Mouse (Mus musculus) embryonic facial prominence, embryonic 15.5 days (tissue): ENCODE measurements around the gene Bspry. TPM values are rescaled to one million over a fixed set of nuclear protein-coding genes. Genes with fewer than 3 reads are reported as not detected.
"Not testable (repeated sequence)": the region's sequence is repeated elsewhere in the genome, so short reads cannot be mapped to it uniquely, and the experiment has no call there.

Source experiments
- ATAC-seq: fragments of 200-750 bp; cut with Nextera tagmentation; 2 replicates; pipeline ENCODE4 v1.8.0; 2017; ENCODE audit warnings: low read depth, moderate TSS enrichment; ENCODE audit not compliant: insufficient number of reproducible peaks, low FRiP score, low TSS enrichment
- H3K27ac ChIP-seq: fragments of 300-500 bp; sonication (generic); replicated peaks from 2 replicates; pipeline ENCODE4 v1.5.1; 2015; ENCODE audit warnings: mild to moderate bottlenecking, inconsistent platforms
- H3K27me3 ChIP-seq: fragments of 300-500 bp; sonication (generic); 2 replicates; pipeline ENCODE4 v1.6.1; 2015; ENCODE audit warnings: inconsistent platforms
- H3K36me3 ChIP-seq: fragments of 300-500 bp; sonication (generic); 2 replicates; pipeline ENCODE4 v1.6.1; 2015; ENCODE audit warnings: mild to moderate bottlenecking, inconsistent platforms
- H3K4me1 ChIP-seq: fragments of 300-500 bp; sonication (generic); 2 replicates; pipeline ENCODE4 v1.6.1; 2015; ENCODE audit warnings: inconsistent platforms
- H3K4me2 ChIP-seq: fragments of 300-500 bp; sonication (generic); replicated peaks from 2 replicates; pipeline ENCODE4 v1.6.1; 2015; ENCODE audit warnings: mild to moderate bottlenecking, inconsistent platforms
- H3K4me3 ChIP-seq: fragments of 300-500 bp; sonication (generic); replicated peaks from 2 replicates; pipeline ENCODE4 v1.5.1; 2015; ENCODE audit warnings: mild to moderate bottlenecking, inconsistent platforms
- H3K9ac ChIP-seq: fragments of 300-500 bp; sonication (generic); 2 replicates; pipeline ENCODE4 v1.6.1; 2015; ENCODE audit warnings: inconsistent platforms
- H3K9me3 ChIP-seq: fragments of 300-500 bp; sonication (generic); replicated peaks from 2 replicates; pipeline ENCODE4 v1.6.1; 2016; ENCODE audit warnings: inconsistent platforms
- WGBS: fragments of 180-500 bp; shearing (Covaris S2); methylation state at CpG from one replicate; pipeline ENCODE4 v1.1.7; 2015; 5-methylcytosine and 5-hydroxymethylcytosine counted together
- polyA plus RNA-seq: library from polyadenylated mRNA; unstranded; fragments of >200 nt; fragmentation: Nextera tagmentation; extraction: Ambion mirVana; gene quantifications from 2 replicates; pipeline ENCODE4 v1.2.1, GENCODE M21; 2015

The Bspry gene
- polyA plus RNA-seq, 1 experiment from 2014 or later: 16.3 TPM

DNA sequence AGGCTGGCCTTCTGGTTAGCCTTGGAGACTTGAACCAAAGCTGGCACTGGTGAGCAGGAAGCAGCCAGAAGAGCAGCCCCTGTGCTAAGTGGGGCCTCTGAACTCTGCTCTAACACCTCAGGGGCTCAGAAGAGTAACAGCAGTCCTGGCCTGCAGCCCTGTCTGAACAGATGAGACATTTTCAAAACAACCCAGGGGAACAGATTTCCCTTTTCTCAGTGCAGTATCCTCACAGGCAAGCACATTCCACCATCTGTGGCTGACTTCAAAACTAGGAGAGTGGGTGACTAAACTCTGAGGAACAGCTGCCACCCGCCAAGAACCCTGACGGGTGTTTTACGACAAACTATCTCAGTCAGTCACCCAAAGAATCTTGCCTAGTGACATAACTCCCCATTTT is 20.8 kb upstream of the Bspry start:
- no peak overlapping the region for H3K4me2 ChIP-seq
- 52% methylated on average over 3 of the region's 3 CpGs for WGBS
- 0 out of 2 replicates have a peak overlapping the region, but pooled peaks have one; percentile 7 for H3K27ac ChIP-seq
- H3K27me3 ChIP-seq: no peaks in the 10 kb centered on the region
- ATAC-seq: no peak
- H3K9ac ChIP-seq: no peak overlapping the region
- peaks cover 3% of the 10 kb centered on the region; the same call in 1 of the 2 replicates for H3K36me3 ChIP-seq
- H3K9me3 ChIP-seq: no peaks in the 10 kb centered on the region
- 0 out of 2 replicates have a peak, but pooled peaks cover 11% of the 10 kb centered on the region for H3K4me1 ChIP-seq
- no peak overlapping the region for H3K4me3 ChIP-seq

DNA sequence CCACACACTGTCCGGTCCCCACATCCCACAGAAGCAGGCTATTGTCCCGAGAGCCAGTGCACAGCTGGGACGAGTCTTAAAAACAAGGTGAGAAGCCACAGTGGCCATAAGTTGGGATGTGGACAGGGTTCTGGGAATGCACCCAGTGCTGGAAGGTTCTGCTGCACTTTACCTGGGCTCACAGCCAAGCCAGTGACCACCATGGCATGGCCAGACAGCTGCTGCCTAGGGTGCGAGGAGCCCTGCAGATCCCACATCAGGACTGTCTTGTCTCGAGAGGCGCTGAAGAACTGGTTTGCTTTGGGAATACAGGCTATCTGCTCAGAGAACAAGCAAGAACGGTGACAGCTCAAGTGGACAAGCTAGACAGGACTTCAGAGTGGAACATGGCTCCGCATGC is 19.5 kb upstream of the Bspry start:
- Histone ChIP-seq H3K36me3 (peaks cover 3% of the 10 kb centered on the region; the same call in 1 of the 2 replicates), H3K4me3 (no peak overlapping the region), H3K9ac (no peak overlapping the region), H3K9me3 (no peaks in the 10 kb centered on the region), H3K4me1 (0 out of 2 replicates have a peak, but pooled peaks cover 11% of the 10 kb centered on the region), H3K27me3 (no peaks in the 10 kb centered on the region), H3K27ac (no peak overlapping the region), H3K4me2 (no peak overlapping the region)
- WGBS: 90% methylated on average over 8 of the region's 8 CpGs
- no peak for ATAC-seq

DNA sequence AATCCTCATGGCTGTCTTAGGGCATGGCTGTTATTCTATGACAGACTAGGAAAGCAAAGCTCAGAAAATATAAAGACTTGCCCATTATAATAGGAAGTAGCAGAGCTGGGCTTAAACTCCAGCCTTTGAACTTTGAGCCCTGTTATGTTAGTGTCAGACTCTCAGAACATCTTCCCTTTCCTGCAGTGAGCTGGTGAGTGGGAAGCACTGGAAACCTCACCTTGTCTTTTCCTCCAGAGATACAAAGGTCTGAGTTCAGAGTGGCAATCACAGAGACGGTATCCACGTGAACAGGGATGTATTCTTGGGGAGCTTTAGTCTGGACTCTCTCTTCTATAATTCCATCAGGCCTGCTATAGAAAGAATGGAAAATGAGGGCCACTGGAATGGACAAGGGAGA is 16.7 kb upstream of the Bspry start:
- Histone ChIP-seq H3K27ac (no peak overlapping the region), H3K9me3 (no peaks in the 10 kb centered on the region), H3K9ac (no peak overlapping the region), H3K4me1 (0 out of 2 replicates have a peak, but pooled peaks cover 9% of the 10 kb centered on the region), H3K4me3 (no peak overlapping the region), H3K36me3 (peaks cover 3% of the 10 kb centered on the region; the same call in 1 of the 2 replicates), H3K4me2 (no peak overlapping the region), H3K27me3 (no peaks in the 10 kb centered on the region)
- no peak for ATAC-seq
- WGBS: 87% methylated on average over 2 of the region's 2 CpGs

DNA sequence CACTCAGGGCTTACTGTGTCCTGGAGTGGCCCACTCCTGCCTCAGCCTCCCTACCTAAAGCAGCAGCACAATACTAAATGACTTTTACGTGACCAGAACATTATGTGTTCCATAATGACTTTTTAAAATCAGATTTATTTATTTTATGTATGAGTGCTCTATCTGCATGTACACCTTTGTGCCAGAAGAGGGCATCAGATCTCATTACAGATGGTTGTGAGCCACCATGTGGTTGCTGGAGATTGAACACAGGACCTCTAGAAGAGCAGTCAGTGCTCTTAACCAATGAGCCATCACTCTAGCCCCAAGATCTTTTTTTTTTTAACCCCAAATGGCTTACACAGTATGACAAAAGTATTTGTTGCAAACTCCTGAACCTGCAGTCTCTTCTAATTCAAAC is 11.7 kb upstream of the Bspry start:
- 0 out of 2 replicates have a peak, but pooled peaks cover 3% of the 10 kb centered on the region for H3K4me1 ChIP-seq
- ATAC-seq: no peak
- no peak overlapping the region for H3K27ac ChIP-seq
- no peaks in the 10 kb centered on the region for H3K27me3 ChIP-seq
- H3K36me3 ChIP-seq: no peaks in the 10 kb centered on the region
- H3K9me3 ChIP-seq: no peaks in the 10 kb centered on the region
- no peak overlapping the region for H3K9ac ChIP-seq
- H3K4me2 ChIP-seq: no peak overlapping the region
- WGBS: 94% methylated on average over 1 of the region's 1 CpGs
- H3K4me3 ChIP-seq: no peak overlapping the region

DNA sequence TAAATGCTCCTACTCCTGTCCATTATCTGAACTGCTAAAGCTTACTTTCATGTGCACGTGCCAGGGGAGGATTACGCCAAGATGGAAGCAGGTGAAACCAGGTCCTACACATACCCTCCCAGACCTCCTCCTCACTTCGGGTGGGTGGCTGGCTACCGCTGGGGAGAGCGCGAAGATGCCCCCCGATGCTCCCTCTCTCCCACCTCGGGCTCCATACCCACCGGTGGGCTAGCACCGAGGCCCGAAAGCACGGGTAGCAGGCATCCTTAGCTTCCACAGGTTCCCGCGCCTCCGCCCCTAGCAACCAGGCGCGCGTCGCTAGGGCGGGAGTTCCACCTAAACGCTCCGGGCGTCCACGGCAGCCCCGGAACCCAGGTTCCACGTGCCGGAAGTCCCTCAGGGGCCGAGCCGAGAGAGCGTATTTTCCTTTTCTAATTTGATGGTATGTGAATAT is 9.2 kb upstream of the Bspry start, which contains the start of gene Wdr31:
Wdr31 (minus strand) TSS at position 299 of the 454 bp plus-strand sequence.
- H3K36me3 ChIP-seq: no peaks in the 10 kb centered on the region
- ATAC-seq: peak; percentile 85
- WGBS: 1% methylated on average over 30 of the region's 30 CpGs
- H3K4me2 ChIP-seq: peak within 1 kb of the TSS; percentile 84
- peak within 1 kb of the TSS; percentile 51 for H3K9ac ChIP-seq
- no peak within 1 kb of the TSS for H3K27ac ChIP-seq
- peak within 1 kb of the TSS; percentile 65 for H3K4me3 ChIP-seq
- no peaks in the 10 kb centered on the region for H3K27me3 ChIP-seq
- no peaks in the 10 kb centered on the region for H3K9me3 ChIP-seq
- H3K4me1 ChIP-seq: 0 out of 2 replicates have a peak, but pooled peaks cover 3% of the 10 kb centered on the region

DNA sequence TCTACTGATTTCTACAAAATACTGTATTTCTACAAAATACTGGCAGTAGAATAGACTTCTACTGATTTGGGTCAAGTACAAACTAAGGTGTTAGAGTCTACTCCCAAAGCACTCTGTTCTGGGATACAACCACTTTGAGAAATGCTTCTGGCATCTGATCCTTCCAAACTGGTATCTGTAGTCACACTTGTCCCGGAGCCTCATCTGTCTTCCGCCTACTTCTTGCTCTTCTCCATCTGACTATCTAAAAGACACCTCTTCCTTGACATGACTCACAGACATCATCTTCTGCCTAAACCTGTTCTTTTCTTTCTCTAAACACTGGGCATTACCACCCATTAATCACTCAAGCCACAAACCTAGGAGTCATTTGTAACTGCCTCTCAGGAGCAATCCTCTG is 7.8 kb upstream of the Bspry start:
- Histone ChIP-seq H3K4me3 (no peak overlapping the region), H3K36me3 (no peaks in the 10 kb centered on the region), H3K27me3 (no peaks in the 10 kb centered on the region), H3K4me1 (0 out of 2 replicates have a peak, but pooled peaks cover 3% of the 10 kb centered on the region), H3K4me2 (no peak overlapping the region), H3K9ac (no peak overlapping the region), H3K27ac (no peak overlapping the region), H3K9me3 (no peaks in the 10 kb centered on the region)
- ATAC-seq: no peak
- WGBS: 89% methylated on average over 2 of the region's 2 CpGs

DNA sequence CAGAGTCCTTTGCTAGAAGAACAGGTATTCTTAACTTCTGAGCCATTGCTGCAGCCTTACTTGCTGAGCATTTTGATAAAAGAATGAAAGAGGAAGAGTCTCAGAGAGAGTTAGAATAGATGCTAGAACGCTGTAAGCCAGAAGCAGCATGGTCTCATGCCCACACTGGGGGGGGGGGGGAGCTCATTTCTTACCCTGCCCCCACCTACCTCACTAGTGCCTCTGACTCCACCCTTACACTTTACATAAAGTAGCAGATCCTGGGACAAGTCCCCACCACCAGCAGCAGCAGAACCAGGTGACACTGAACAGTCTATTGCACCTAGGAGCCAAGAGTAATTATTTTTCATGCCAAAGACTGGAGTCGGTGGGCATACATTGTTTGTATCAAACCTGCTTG is 4.7 kb upstream of the Bspry start:
- no peaks in the 10 kb centered on the region for H3K36me3 ChIP-seq
- no peaks in the 10 kb centered on the region for H3K9me3 ChIP-seq
- H3K27me3 ChIP-seq: no peaks in the 10 kb centered on the region
- H3K27ac ChIP-seq: no peak overlapping the region
- no peak overlapping the region for H3K9ac ChIP-seq
- peaks cover 14% of the 10 kb centered on the region; the same call in 1 of the 2 replicates for H3K4me1 ChIP-seq
- H3K4me2 ChIP-seq: no peak overlapping the region
- ATAC-seq: no peak
- H3K4me3 ChIP-seq: no peak overlapping the region
- 84% methylated on average over 2 of the region's 2 CpGs for WGBS

DNA sequence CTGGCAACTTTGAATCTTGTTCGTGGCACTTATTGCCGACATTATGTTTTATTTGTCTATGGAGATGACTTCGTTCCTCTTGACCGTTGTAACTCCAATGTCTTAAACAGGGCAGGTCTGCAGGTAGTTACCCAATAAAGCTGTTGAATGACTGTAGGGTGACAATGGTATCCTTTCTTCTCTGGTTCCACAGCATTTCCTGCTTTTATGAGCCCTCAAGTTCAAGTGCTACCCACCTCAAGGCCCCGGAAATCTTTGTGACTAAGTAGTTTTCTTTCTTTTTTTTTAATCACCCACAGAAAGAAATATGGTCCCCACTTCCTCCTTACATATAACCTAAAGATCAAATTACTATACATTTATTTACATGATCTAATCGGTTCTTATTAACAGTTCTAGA is 4.1 kb upstream of the Bspry start:
- Histone ChIP-seq H3K27ac (no peak overlapping the region), H3K9me3 (no peaks in the 10 kb centered on the region), H3K9ac (no peak overlapping the region), H3K4me2 (no peak overlapping the region), H3K4me1 (peaks cover 11% of the 10 kb centered on the region; the same call in 1 of the 2 replicates), H3K36me3 (no peaks in the 10 kb centered on the region), H3K4me3 (no peak overlapping the region), H3K27me3 (no peaks in the 10 kb centered on the region)
- WGBS: 84% methylated on average over 6 of the region's 6 CpGs
- no peak for ATAC-seq

DNA sequence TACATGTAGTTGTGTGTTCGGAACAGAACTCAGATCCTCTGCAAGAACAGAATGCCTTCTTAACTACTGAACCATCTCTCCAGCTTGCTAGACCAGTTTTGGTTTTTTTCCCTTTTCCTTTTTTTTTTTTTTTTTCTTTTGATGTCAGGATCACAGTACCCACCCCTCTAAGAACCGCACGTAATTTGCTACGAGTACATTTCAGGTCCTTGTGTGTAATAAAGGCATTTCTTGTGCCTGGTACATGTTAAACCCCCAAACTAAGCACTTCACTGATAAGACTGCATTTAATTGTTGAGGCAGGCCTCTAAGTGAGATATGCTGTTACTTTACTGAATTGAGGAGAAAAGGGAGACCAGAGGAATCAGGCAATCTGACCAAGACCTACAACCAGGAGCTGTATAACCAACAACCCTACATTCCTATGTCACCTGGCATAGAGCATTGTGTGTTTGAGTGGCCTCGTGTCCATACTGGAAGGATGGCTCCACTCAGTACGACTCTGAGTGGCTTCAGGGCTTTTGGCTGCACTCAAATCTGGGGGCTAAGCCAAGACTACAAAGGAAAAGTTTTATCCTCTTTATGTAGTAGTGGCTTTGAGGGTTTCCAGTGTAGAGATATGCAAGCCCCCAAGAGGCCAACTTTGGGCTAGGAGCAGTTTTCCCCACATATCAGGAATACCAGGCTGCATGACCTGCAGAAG is 2.2 kb upstream of the Bspry start:
- H3K27ac ChIP-seq: no peak overlapping the region
- H3K4me2 ChIP-seq: no peak overlapping the region
- no peaks in the 10 kb centered on the region for H3K36me3 ChIP-seq
- 56% methylated on average over 6 of the region's 6 CpGs for WGBS
- no peak for ATAC-seq
- no peak overlapping the region for H3K9ac ChIP-seq
- no peaks in the 10 kb centered on the region for H3K27me3 ChIP-seq
- peaks cover 11% of the 10 kb centered on the region; the same call in 1 of the 2 replicates for H3K4me1 ChIP-seq
- no peaks in the 10 kb centered on the region for H3K9me3 ChIP-seq
- no peak overlapping the region for H3K4me3 ChIP-seq

DNA sequence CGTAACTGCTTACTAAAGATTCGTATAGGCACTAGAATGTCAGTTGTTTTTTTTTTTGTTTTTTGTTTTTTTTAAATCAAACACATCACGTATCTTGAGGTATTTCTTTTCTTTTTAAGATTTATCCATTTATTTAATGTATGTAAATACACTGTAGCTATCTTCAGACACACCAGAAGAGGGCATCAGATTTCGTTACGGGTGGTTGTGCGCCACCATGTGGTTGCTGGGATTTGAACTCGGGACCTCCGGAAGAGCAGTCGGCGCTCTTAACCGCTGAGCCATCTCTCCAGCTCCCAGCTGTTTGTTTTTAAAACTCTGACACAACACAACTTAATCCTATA is 288 bp upstream of the Bspry start:
- H3K27me3 ChIP-seq, H3K9ac ChIP-seq, H3K27ac ChIP-seq, H3K36me3 ChIP-seq, ATAC-seq, H3K9me3 ChIP-seq: not testable (repeated sequence)
- Histone ChIP-seq H3K4me2 (peak overlapping the region; percentile 82), H3K4me1 (peaks cover 11% of the 10 kb centered on the region; the same call in 1 of the 2 replicates), H3K4me3 (peak overlapping the region; percentile 46)
- WGBS: 12% methylated on average over 11 of the region's 11 CpGs

DNA sequence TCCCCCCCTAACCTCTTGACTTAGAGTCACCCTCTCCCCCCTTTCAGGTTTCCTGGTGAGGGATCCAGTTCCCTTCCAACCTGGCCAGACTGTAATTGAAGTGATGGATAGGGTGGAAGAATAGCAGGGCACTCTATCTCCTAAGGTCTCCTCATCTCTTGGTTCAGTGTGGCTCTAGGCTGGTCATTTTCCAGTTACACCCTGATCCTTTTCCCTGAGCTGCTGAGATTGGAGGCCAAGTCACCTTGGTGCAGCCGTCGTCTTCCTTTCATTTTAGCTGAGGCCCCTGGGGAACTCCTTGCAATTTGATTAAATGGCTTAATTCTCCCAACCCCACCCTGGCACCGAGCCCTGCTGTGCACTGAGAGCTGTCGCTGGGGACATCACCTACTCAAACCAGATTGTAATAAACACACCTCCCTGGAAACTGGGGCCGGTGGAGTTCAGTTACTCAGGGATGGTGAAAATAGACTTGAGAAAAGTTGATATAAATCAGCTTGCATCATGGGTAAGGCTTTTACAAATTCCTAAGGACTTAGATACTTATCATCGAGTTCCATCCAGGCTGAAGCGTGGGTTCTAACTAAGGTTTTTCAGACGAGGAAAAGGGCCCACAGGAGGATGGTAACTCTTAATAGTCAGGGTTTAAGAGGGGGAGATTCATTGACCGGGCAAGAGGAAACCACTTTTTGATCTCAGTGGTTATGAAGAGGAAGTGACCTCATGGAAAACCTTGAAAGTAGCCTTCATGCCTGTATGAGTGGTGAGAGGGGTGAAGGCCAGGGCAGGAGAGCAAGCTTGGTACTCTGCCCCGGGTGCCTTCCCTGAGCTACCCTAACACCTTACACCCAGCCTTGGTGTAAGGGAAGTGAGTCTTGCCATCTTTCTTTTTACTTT is 1.1 kb downstream of the Bspry start:
- Histone ChIP-seq H3K36me3 (no peaks in the 10 kb centered on the region), H3K27me3 (no peaks in the 10 kb centered on the region), H3K27ac (no peak overlapping the region), H3K4me3 (peak overlapping the region; percentile 46), H3K9ac (no peak overlapping the region), H3K9me3 (no peaks in the 10 kb centered on the region), H3K4me2 (peak overlapping the region; percentile 21; the same call in 1 of the 2 replicates), H3K4me1 (peaks cover 11% of the 10 kb centered on the region; the same call in 1 of the 2 replicates)
- WGBS: 32% methylated on average over 10 of the region's 10 CpGs
- ATAC-seq: no peak
